Mouse (Mus musculus) liver, postnatal 0 days (tissue): ENCODE measurements around the gene Fgd3.

ENCODE experiments used
- CTCF ChIP-seq: sonication (generic); IDR thresholded peaks from 2 replicates; pipeline ENCODE4 v1.5.1; 2016; ENCODE audit warnings: antibody characterized with exemption, low read depth
- EP300 ChIP-seq: IDR thresholded peaks from 2 replicates; pipeline ENCODE4 v1.6.1; 2016; ENCODE audit warnings: antibody characterized with exemption, low read depth, mild to moderate bottlenecking

DNA sequence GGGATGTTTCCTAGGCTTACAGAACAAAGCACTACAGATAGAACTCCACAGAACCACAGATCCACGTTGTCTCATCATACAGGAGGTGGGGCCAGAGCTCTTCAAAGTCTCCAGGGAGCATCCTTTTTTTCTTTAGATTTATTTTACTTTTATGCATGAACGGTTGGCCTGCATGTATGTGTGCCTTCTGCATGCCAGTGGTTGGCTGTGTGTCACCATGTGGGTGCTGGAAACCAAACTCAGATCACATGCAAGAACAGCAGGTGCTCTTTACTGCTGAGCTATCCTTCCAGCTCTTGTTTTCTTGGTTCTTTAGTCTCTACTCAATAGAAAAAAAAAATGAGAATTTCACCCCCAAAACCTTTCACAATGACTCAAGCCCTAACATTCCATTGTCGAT, 71.2 kb downstream of the Fgd3 start:
- no peak for TF ChIP-seq CTCF
- no peak for TF ChIP-seq EP300
